In genomic region chr13:71507956-71508401, GRCm38 (mm10) we compare ENCODE assay signal across 8 mouse cellular contexts.
DNase-seq lines count a peak whose midpoint lies in the region; ATAC-seq and TF ChIP-seq lines count a peak whose summit lies in the region.
"Had no signal": no experiment of that assay in that cellular context is flagged by ENCODE, and none has a peak within 500 bp of the region (broad histone marks: within the 10 kb centered on the region; RNA-seq: fewer than 3 reads in every experiment).

No protein-coding gene starts in this region.

- TF ChIP-seq POLR2A in limb, embryonic 14.5 days (IDR thresholded peaks at IDR 0.05; ENCODE audit: borderline replicate concordance, extremely low read depth, insufficient read depth, insufficient read length), result no peak

- DNase-seq in ES-E14 (ENCODE audit: low read depth, low spot score), result peak; percentile 30
- DNase-seq in embryo, embryonic 10 days (ENCODE audit: low spot score), result peak; percentile 8
- DNase-seq in limb, embryonic 14.5 days (ENCODE audit: low spot score), result no peak
- no peak for DNase-seq in thymus, adult 18-20 months
- no peak for DNase-seq in cerebellum, adult 9-10 months

- H3K9me3 ChIP-seq in ES-E14 (ENCODE audit: control insufficient read depth, insufficient read depth, low read depth, low read length), result no peaks in the 10 kb centered on the region
- no peaks in the 10 kb centered on the region for H3K9me3 ChIP-seq in hindbrain, embryonic 16.5 days (ENCODE audit: control insufficient read depth, low read length)
- H3K9me3 ChIP-seq in limb, embryonic 14.5 days (ENCODE audit: control insufficient read depth, low read length), result no peaks in the 10 kb centered on the region

- peaks cover 0 to 11% of the 10 kb centered on the region in 2 experiments; a peak in 2 of 4 replicates for H3K4me1 ChIP-seq in ES-E14 (ENCODE audit: control insufficient read depth in 2 of 2, insufficient read depth in 2 of 2, low read length in 2 of 2, poor library complexity in 1 of 2)
- H3K4me1 ChIP-seq in hindbrain, embryonic 16.5 days (ENCODE audit: control insufficient read depth, insufficient read depth, low read depth, low read length), result peaks cover 6% of the 10 kb centered on the region
- peaks cover 7% of the 10 kb centered on the region for H3K4me1 ChIP-seq in limb, embryonic 14.5 days (ENCODE audit: control insufficient read depth, insufficient read depth, low read length)
- H3K4me1 ChIP-seq: megakaryocyte, embryonic 14.5 days had no signal

- H3K4me2 ChIP-seq in hindbrain, embryonic 16.5 days (ENCODE audit: low read length), result no peak overlapping the region; the same call in 1 of the 2 replicates
- peak overlapping the region; percentile 11; the same call in 1 of the 2 replicates for H3K4me2 ChIP-seq in limb, embryonic 14.5 days (replicated peaks; ENCODE audit: low read depth, low read length, severe bottlenecking)

- peak; percentile 94 for ATAC-seq in hindbrain, embryonic 16.5 days
- ATAC-seq in limb, embryonic 14.5 days (ENCODE audit: low FRiP score, low read depth), result no peak
- ATAC-seq in erythroblast, adult 5-6 weeks (replicated peaks; ENCODE audit: low FRiP score, poor library complexity, severe bottlenecking), result no peak

- H3K9ac ChIP-seq in ES-E14 (ENCODE audit: insufficient read depth, low read depth, low read length, poor library complexity, severe bottlenecking), result no peak overlapping the region
- no peak overlapping the region for H3K9ac ChIP-seq in hindbrain, embryonic 16.5 days (ENCODE audit: low read depth, low read length)
- no peak overlapping the region for H3K9ac ChIP-seq in limb, embryonic 14.5 days (ENCODE audit: low read depth, low read length, severe bottlenecking)

- no peak overlapping the region for H3K4me3 ChIP-seq in ES-E14 (ENCODE audit: insufficient read depth in 1 of 2, low read depth in 1 of 2, low read length in 2 of 2, poor library complexity in 1 of 2, severe bottlenecking in 1 of 2)
- no peak overlapping the region for H3K4me3 ChIP-seq in hindbrain, embryonic 16.5 days (ENCODE audit: low read length)
- no peak overlapping the region for H3K4me3 ChIP-seq in limb, embryonic 14.5 days (replicated peaks; ENCODE audit: low read length)
- H3K4me3 ChIP-seq: megakaryocyte, embryonic 14.5 days had no signal

- H3K27me3 ChIP-seq in hindbrain, embryonic 16.5 days (replicated peaks; ENCODE audit: control insufficient read depth, insufficient read depth, low read length), result no peaks in the 10 kb centered on the region; the same call in 1 of the 2 replicates
- no peaks in the 10 kb centered on the region for H3K27me3 ChIP-seq in limb, embryonic 14.5 days (ENCODE audit: control insufficient read depth, insufficient read depth, low read length)
- H3K27me3 ChIP-seq: megakaryocyte, embryonic 14.5 days had no signal

- no peak overlapping the region; the same call in 1 of the 2 replicates for H3K27ac ChIP-seq in ES-E14 (ENCODE audit: insufficient read depth, low read depth, low read length, poor library complexity, severe bottlenecking)
- H3K27ac ChIP-seq in hindbrain, embryonic 16.5 days (ENCODE audit: low read depth, low read length), result peak overlapping the region; percentile 17; the same call in 1 of the 2 replicates
- no peak overlapping the region for H3K27ac ChIP-seq in limb, embryonic 14.5 days (replicated peaks; ENCODE audit: low read depth, low read length)

- no peaks in the 10 kb centered on the region for H3K36me3 ChIP-seq in ES-E14 (ENCODE audit: control insufficient read depth, insufficient read depth, low read length, poor library complexity, severe bottlenecking)
- H3K36me3 ChIP-seq in hindbrain, embryonic 16.5 days (ENCODE audit: control insufficient read depth, insufficient read depth, low read length), result no peaks in the 10 kb centered on the region
- no peaks in the 10 kb centered on the region for H3K36me3 ChIP-seq in limb, embryonic 14.5 days (ENCODE audit: control insufficient read depth, insufficient read depth, low read length)

- whole genome bisulfite sequencing in hindbrain, embryonic 16.5 days, result 9% methylated on average over 9 of the region's 9 CpGs
- 19% methylated on average over 9 of the region's 9 CpGs for WGBS in limb, embryonic 14.5 days

- in situ Hi-C loops in ES-E14 (cut with MboI; ENCODE audit: low sequenced_read_pairs in 2 of 2, unreplicated experiment in 2 of 2), result no loop called here

TF ChIP-seq in ES-E14, 5 proteins besides CTCF, POLR2A, EP300 and RAD21:
- TF ChIP-seq HCFC1 (IDR thresholded peaks at IDR 0.05; ENCODE audit: borderline replicate concordance, insufficient read depth, low read length) (no peak), ZC3H11A (IDR thresholded peaks at IDR 0.05; ENCODE audit: borderline replicate concordance, low read depth, low read length) (no peak), ZNF384 (IDR thresholded peaks at IDR 0.05; ENCODE audit: low read depth, low read length) (no peak), MAFK (IDR thresholded peaks at IDR 0.05; ENCODE audit: insufficient read depth, low read depth, low read length) (no peak), CHD2 (IDR thresholded peaks at IDR 0.05; ENCODE audit: low read depth, low read length) (no peak)

Comparison
In these comparisons a context has a peak if more than half of its experiments do, and no peak if none do; other contexts are left out.
1. DNase-seq: peak in ES-E14 (single experiment) and embryo, embryonic 10 days (single experiment); none in limb, embryonic 14.5 days (single experiment), thymus, adult 18-20 months (0 of 2) and cerebellum, adult 9-10 months (single experiment).